Mouse (Mus musculus) adrenal gland, postnatal 4 days (tissue): Measurements from ENCODE around the gene Sox6. TPM values are rescaled to one million over a fixed set of nuclear protein-coding genes. Genes with fewer than 3 reads are reported as not detected.

Experiments used
- DNase-seq, 2 experiments: peaks; one replicate each; pipeline ENCODE4 v3.0.0; 2021 to 2022; ENCODE audit warnings: low spot score in 2 of 2, mixed read lengths in 2 of 2
- total RNA-seq, 2 experiments: library from RNA; stranded (reverse); gene quantifications; 2 replicates each; pipeline ENCODE4 v1.2.3; 2021

The Sox6 gene
- total RNA-seq, 2 experiments from 2014 or later = 17.1 to 18.1 TPM

DNA sequence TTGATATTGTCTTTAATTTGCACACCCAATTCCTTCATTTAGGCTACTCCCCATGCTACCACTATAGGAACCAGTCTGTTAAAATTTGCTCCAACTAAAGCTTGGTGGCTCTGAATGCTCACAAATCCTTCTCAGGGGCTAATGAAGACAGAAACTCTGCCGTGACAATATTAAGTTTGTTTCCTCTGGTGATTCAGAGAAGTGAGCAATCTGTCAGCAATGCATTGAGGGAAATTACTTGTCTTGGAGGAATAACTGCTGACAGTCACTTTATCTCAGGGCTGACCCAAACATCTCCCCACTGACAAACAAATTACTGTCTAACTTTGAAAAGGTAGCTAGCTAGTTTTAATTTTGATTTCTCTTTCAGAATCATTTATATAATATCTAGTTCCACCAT lies 463.8 kb downstream of the Sox6 start:
- DNase-seq = no peak

DNA sequence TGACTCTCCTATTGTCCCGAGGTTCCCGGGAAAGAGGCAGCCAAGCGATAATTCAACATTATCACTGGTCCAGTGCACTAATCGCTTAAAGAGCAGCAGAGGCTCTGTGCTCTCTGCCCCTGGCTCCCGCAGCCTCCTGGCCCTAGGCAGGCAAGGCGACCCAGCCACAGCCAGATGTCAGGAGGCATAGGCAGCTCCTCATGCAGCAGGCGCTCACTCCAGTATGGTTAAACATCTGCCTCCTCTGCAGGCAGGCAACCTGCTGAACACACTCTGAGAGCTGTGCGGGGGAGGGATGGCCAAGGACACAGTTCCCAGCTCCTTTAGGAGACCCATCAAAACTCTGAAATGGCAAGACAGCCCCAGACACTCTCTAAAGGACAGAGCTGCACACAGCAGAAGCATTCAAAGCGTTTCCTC lies 469.8 kb downstream of the Sox6 start:
- no peak for DNase-seq

DNA sequence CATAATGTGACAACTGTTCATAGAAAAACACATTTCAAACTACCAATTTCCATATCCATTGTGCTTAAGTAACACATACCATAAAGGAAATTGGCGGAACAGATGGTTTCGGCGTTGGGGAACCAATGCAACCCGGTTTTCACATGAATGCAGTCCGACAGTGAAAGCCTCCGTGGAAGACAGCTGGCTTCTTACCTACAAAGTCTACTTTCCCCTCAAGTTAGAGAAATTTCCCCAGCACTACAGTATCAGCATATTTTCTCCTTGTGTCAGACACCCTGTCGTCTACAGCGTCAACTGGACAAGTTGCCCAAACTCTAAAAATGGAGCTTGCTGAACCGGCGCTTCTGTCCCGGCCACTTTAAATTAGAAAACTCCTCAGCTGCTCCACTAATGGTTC lies 470.3 kb downstream of the Sox6 start:
- DNase-seq = no peak

DNA sequence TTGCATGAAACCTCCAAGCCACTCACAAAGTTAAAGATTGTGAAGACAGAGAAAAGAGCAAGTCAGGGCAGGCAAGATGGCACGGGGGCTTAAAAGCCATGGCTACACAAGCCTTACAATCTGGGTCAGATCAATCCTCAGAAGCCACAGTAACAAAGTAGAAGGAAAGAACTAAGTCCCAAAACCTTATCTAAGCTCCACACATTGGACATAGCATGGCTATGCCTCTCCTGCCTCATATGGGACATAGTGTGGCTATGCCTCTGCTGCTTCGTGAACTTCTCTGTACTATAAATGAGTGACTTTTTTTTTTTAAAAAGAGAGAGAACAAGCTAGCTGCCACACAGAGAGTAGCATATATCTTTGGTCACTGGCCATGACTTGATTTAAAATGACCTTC lies 471.8 kb downstream of the Sox6 start:
- no peak for DNase-seq

DNA sequence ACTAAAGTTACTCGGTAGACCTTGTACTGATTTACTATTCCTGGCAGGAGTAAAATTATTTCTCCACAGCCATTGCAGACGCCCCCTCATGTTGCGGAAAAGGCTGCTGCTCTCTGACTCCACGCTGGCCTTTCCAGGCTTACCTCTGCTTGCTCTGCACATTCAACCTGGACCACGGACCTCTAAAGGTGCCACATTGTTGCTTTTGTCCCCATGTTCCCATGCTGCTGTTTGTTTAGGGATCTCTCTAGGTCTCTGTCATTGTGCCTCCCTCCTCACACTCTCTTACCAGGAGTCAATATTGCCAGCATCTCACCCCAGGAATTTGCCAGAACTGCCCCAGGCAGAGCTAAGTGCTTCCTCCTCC lies 473.6 kb downstream of the Sox6 start:
- DNase-seq = no peak

DNA sequence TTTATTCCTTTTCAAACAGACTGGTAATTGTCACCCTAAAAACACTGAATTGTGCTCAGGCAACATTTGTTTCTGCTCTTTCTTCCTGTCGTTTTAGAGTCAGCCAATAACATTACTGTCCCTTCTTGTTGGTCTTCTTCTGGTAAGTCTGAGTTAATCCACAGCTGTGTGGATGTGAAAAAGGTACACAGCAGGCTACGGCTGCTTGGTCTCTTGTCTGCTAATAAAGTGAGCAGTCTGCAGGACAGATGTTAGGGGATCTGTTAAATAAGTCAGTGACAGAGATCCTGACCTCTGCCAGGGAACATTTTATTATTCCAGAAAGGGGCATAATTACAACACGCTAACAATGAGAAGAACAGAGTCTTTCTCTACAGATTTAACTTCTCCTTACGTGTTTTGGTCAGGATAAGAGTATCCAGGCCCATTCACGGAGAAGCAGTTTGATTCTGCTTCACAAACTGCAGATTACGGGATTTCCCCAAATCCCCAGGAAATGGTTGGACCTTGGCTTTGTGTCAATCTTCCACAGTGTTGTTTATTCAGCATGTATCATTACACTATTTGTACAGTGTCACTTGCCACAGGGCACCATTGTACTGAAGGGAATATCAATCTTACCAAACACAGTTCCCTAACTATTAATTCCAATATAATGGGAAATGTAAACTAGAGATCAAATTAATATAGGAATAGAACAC lies 474.1 kb downstream of the Sox6 start:
- no peak for DNase-seq

DNA sequence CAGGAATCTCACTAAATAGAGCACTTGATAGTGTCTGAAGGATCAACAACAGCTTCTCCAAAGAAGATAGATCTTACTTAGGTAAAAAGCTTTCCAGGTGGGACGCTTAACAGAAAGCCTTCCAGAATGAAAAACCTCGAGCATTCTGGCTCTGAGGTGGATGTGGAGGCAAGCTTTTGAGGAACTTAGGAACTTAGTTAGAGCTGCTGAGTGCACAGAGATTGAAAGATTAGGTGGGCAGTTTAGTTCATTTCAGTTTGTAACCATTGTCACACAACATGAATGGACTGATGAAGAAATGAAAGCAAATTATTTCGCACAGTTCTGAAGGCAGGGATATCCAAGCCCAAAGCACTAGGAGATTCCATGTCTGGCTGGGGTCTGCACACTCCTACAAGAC lies 481.9 kb downstream of the Sox6 start:
- DNase-seq = no peak

DNA sequence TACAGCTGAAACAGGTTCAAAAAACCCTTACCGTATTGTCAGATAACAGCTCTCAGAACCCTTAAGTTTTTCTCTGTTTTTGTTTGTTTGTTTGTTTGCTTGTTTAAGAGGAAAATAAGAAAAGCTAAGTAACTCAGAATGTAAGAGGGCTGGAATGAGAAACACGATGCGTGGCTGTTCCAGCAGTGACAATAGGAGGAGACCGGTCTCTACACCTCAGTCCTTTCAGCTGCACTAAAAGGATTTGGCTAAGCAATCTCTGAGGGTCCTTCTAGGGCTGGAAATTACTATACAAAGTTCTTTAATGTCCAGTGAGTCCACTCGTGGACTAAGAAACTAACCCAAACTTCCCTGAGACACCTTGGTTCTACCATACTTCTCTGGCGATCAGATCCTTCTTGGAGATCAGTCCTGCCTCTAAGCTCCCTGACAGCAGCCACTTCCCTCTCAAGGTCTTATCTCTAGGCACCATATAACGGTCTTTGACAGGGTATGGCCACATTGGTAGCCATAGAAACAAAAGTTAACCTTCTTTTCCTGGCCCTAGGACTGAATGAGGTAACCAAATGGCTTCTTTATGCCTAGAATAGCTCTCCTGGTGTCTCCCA lies 488.3 kb downstream of the Sox6 start:
- DNase-seq = no peak

DNA sequence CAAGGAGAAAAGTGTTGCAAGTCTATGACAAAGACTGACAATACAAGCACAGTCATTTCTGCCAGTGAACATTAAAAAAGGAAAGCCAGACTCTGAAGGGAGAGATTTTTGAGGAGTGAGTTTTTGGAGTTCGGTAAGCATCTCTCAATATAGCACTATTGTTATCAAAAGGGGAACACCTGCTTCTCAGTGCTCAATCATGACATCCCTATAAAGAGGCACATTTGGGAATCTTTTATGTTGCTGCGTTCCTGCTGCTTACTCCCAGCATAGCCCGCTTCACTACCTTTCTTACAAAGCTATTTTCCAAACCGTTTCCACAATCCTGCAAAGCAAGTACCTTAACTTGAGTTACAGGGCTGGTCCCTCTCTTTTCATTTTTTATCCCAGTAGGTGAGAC lies 488.9 kb downstream of the Sox6 start:
- DNase-seq = no peak

DNA sequence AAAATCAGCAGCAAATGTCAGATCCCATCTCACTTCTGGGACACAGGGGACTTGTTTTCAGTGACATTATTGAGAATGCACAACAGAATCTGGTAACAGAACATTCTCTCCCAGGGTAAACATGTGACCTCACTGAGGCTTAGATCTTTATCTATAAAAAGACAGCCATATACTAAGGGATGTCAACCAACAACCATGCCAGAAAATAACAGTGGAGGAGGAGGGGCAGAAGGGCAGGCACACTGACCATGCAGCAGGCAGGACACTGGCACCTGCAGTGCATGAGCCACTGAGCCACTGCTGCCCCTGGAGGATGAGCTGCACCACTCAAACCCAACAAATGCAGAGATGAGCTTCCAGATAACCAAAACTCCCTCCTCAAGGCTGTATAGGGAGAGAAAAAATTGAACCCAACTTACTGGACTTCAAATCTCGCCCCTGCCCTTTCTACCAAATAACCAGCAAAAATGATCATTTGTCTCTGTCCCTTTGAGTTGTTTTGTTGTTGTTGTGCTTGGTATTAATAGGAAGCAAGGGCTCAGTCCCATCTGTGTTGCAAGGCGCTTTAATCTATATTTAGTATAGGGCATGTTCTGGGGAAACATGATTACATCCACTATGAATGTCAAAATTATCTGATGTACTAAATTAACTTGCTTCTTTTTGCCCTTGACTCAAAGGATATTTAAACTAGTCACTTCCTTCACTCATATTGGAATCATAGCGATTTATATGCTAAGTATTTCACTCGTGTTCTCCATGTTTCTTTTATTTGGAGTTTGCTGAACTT lies 492.8 kb downstream of the Sox6 start:
- no peak for DNase-seq

DNA sequence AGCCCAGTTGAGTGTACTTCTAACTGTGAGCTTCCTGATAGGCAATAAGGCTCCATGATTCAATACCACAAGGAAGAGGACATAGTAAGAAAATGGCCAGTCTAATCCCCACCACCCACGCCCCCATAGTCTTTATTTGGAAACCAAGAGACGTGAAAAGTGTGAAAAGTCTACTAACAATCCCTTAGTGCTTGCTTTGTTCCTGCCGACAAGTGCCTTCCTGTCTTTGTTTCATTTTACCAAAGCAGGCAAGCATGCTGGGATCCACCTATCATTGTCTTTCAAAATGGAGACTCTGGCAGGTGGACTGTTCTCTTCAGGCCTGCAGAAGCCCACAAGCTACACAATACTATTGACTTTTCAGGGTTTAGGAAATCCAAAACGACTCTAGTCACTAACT lies 495.0 kb downstream of the Sox6 start:
- no peak for DNase-seq

DNA sequence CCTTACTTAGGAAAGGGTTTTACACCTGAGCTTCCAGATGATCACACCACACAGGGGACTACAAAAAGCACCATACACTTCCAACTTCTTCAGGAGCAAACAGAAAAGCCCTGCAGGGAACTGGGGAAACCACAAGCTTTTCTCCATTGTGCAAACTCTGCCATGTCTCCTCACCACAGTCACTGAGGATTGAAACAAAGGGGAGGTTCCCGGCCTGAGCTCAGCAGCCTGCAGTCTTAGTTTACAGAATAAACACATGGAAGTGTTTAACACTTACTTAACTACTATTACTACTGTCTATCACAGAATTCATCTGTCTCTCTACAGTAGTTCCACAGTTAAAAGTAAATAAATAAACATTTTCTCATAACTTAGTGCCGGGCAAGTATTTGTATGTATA lies 498.3 kb downstream of the Sox6 start:
- no peak for DNase-seq

DNA sequence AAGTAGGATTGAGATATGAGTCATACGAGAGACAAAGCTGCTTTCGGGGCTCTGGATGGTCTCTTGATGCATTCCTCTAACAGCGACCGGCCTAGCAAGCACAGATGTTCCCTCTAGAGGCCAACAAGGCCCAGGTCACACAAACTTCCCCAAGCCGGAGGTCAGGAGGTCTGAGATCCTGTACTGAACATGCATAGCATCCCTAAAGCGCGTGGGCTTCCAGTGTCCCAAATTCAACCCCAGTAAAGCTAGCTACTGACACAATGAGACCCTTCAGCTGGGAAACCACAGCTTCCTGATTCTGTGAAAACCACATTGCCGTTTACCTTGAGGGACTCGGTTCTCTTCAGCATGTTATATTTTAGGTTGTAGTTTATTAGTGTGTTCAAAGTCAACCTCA lies 499.6 kb downstream of the Sox6 start:
- DNase-seq = no peak

DNA sequence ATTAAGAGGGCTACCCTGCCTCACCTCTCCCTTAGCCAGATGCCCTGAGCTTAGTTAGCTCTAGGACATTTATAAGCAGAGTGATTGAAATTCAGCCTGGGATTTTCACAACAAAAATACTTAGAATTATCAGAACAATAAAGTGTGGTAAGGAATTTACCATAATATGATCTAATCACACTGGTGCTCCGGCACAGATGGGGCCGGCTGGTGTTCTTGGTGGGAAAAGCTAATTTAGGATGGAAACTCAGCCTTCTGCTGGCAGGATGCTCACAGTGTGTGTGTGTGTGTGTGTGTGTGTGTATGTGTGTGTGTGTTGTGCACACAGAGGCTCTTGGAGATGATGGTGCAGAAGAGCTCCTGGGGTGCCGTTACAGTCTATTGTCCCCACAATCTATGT lies 501.0 kb downstream of the Sox6 start:
- DNase-seq = no peak

DNA sequence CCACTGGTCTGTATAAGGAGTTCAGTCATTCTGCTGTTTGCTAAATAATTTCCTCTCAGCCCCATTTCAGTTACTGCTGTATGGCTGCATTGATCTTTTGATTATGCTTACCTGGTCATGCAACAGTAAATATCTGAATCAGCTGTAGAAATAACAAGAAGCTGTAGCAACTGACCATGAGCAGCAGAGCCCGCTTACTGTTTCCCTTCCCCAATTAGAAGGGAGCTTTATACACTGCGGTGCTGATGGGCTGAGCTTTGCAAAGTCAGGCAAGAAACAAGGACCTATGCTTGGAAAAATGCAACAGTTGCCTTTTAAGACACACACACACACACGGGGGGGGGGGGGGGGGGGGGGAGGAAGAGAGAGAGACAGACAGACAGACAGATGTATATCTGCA lies 502.1 kb downstream of the Sox6 start:
- DNase-seq = no peak

DNA sequence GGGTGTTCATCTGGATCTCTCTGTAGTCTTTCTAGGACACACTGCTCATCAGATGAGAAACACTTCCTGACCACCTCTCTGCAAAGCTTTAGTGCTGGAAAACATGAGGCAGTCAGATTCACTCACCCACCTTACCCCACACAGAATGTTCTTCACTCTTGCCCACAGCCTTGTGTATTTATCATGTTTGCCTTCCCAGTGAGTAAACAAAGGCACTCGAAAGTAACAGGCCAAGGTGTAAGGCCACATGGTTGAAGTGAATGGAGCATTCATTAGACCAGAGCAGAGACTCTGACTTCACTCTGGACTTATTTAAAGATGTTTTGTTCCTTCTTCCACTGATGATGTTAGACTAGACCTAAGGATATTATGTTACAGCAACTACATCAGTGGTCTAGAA lies 506.7 kb downstream of the Sox6 start:
- DNase-seq = no peak

DNA sequence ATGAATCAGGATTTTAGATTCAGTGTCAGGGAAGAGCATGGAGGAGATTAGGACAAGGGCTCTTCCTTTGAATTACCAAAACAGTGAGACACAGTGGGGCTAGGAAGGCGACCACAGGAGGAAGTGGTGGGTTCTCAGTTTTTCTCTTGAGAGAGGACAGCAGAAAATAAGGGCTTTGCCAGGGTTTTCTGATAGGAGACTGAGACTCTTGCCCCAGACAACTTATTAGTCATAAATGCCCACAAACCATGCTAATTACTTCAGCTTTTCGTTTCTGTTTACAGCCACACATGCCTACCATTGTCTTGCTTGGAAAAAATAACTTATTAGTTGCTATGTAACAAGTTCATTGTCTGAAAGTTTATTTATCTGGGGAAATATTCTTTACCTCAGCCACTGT lies 507.4 kb downstream of the Sox6 start:
- DNase-seq = no peak

DNA sequence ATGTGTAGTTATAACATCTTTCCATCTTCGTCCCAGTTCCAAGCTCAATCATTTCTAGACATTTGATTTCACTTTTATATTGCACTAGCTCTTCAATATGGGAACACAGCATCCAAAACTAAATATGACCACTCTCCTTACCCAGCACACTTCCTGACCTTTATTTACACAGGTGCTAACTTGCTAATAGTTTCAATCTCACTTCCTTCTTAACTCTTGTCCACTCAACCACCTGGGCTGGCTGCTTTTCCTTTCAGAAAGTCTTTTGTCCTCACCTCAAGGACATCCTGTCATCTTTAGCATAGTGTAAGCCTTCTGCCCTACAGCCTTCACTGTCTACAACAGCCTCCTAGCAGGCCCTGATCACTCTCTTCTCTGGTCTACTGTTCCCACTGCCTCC lies 520.9 kb downstream of the Sox6 start:
- DNase-seq = no peak

DNA sequence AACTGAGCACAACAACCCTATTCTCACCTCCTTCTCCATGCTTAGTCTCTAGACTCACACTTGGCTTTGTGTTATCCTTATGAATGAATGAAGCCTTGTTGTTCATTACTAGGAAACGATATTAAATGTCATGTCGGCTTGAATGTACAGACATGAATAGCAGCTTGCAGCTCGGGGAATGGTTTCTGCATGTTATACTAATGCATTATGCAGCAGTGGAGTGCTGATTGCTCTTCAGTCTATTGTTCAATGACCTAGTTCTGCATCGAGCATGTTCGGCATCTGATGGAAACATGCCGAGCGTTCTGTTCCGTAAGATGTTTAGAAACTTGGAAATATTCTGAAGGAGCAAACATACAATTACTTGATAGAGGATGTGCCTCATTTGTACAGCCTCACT lies 524.9 kb downstream of the Sox6 start:
- no peak for DNase-seq

DNA sequence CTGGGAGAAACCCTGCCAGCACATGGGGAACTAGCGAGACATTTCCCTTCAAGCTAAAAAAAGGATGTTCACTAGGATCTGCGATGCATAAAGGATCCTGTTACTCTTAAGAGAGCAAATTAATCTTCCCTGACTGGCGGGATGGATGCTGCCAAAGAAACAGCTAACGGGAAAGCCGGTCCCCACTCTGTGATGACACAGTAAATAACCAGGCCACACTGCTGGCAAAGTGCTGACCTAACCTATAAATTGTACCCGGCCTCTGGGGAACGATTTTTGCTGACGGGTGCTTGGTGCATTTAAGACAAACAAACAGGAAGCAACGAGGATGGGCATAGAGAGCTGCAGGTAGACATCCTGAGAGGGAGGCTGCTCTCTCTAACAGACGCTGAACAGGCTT lies 526.8 kb downstream of the Sox6 start:
- DNase-seq = no peak

DNA sequence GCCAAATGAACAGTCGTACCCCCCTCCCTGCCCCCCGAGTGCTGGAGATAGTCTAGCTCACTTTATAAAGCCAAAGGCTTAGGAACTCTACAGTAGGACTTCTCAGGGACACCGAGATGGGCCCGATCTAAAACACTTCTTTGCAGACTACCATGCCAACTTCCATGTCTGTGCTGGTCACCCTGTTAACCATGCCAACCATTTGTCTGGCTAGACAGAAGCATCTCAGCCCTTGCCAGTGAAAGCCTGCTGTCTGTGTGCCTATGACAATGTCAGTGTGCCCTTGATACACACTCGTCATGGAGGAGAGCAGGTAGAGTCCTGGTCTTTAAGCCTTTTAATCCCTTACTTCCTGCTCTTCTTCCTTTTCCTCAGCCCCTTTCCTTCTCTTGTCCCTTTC lies 527.5 kb downstream of the Sox6 start:
- DNase-seq = no peak

DNA sequence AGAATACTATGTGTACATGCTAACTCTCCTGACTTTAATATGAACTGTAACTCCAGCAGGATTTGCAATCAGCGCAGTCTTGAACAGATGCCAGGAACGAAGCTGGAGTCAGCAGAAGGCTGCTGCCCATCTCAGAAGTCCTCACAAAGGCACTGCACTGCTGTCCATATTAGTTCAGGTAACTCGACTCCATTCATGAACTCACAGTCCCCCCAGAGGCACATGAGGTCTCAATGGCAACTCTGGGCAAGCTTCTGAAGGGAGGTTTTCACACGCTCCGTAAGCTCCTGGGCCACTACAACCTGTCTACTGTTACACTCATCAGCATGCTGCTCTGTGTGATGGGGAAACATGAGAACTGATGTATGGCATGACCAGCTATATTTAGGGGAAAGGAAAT lies 528.6 kb downstream of the Sox6 start:
- DNase-seq = no peak

DNA sequence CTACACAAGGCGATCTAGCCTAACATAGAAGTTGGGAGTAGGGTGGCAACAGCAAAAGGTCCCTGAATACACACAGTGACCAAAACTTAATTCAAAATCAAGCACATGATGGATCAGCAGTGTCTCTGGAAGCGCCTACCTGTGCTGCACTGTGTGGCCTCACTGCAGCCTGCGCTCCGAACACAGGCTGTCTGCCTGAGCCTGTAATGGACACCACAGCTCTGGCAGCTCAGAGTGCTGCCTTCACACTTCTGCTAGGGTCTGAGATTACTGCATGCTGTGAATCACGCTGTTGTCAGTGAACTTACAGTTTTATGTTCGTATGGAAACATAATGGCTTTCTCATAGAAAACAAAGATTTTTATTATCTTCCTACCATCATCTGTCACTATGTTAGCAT lies 532.2 kb downstream of the Sox6 start:
- DNase-seq = no peak
